Mouse (Mus musculus): ENCODE measurements around the gene BC048562.

Gene BC048562

DNA sequence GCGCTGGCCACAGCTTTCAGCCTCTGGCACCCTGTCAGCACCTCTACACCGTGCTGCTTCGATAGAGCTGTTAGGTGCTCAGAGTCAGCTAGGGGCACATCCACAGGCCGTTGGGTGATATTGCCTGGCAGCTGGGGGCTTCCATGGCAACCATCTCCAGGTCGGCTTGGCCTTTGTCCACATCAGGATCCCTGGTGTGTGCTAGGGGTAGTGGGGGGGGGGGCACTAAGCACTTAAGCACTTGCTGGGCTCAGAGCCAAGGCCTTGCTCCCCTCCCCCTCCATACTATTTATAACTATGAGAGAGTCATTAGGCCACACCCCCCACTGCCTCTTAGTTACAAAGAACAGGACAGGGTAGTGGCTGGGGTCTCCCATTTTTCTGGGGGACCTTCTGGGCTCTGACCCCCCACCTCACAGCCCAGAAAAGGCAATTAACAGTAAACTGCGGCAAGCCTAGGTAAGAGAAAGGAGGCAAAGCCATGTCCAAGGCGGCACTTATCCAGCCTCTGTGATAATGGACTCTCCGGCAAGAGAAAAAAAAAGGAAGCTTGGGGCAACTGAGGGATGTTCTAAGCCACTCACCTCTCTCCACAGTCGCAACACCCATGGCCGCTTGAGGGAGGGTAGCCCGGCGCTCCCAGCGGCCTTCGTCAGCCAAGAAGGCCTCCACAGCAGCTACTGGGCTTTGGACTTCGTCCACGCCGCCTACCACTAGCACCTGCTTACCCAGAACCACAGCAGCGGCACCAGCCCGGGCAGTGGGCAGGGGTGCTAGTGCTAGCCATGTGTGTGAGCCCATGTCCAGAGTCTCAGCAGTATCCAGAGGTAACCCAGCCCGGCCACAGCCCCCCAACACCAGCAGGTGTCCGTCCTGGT, 14.2 kb downstream of the BC048562 start:
- no peak for DNase-seq (ENCODE audit: low spot score in 2 of 2)

DNA sequence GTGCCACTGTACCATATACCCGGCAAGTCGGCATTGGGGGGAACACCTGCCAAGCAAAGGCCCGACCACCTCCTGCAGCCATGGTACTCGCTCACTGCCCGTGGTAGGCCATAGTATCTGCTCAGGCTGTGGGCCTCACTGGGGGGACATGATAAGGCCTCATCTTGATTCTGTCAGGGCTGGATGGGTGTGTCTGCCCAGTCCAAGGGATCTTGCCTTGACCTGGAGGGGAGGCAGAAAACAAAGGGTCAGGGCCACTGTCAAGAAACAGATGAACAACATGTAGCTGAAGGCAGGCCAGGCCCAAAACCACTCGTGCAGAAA, 14.8 kb downstream of the BC048562 start:
- no peak for DNase-seq (ENCODE audit: low spot score in 2 of 2)

DNA sequence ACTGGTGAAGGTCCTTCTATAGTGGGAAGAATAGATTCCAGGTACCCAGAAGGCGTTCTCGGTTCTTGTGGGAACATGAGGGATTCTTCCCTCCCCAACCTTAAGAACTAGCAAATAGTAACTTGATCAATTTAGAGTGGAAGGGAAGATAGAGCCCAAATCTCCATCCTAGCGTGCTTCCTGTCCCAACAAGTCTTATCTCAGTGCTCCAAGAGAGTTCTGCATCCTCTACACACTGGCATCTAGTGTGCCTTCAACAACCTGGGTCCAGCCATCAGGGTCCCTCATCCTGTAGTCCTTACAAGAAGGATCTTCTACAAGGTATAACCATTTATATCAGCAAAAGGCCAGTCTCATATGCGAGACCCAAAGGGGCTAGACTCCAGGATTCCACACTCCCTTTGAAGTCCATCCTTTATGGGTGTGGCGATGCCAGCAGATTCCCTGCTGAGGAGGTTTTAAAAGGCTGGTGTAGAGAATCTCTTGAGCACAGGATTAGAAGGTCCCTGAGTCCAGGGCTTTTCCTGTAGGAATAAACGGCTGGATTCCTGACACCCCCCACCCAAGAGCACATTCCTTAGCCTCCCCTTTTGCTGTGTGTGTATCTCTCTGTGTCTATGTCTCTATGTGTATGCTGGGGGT, 15.4 kb downstream of the BC048562 start:
- DNase-seq (ENCODE audit: low spot score in 2 of 2): no peak

DNA sequence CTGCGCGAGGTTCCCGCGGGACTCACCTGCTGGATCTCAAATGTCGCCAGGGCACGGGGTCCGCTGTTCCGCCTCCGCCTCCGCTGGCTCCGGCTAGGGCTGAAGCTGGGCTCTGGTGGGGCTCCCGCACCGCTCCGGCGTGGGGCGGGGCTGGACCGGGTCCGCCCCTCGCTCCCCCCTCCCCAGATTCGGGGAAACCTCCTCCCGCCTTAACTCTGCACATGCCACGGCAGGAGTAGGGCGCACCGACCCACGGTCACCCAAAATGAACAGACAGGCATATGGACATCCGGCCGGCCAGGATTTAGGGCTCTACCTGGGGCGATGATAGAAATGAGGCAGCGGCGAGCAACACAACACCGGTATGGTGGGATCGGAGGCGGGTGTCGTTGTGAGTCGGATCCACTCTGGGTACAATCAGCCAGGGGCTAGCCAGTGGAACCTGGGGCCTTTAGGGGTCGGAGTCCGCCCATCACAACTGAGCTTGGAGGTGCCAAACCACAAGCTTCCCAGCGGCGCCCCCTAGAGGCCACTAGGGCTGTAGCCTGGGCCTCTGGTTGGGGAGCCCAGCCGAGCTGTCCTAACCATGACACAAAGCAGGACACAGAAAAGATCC, 16.1 kb downstream of the BC048562 start:
- DNase-seq (ENCODE audit: low spot score in 2 of 2): peak; percentile 70 to 82

DNA sequence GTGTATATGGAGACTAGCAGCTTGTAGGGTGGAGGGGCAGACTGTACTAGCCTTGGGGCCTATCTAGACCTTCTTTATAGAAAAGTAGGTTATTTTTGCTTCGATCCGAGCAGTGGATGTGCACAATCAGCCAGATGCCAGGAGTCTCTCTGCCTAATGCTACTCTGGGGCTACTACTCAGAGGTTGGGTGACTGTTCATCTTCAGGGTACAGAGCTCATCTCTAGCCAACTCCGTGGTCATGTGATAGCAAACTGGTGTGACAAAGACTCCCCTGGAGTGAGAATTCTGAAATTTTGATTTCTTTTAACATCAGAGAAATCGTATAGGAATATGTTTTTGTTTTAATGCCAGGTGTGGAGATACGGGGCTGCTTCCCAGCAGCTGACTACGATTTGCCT, 16.6 kb downstream of the BC048562 start:
- DNase-seq (ENCODE audit: low spot score in 2 of 2): no peak

DNA sequence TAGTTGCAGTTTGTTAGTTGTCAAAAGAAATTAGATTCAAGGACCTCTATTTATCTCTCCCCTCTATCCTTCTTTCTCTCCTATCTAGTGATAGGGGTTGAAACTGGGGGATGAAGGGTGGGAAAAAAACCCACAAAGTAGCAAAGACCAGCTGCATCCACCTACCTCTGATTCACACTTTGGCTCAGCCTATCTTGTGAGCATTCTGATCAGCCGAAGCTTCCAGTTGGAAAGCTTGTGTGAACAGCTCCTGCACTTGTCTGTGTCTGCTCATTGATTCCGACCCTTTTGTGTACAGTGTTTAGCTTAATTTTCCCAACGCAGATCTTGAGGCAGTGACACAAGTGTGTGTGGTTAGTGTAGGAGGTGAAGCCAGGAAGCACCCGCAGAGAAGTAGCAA, 17.2 kb downstream of the BC048562 start:
- DNase-seq (ENCODE audit: low spot score in 2 of 2): no peak

DNA sequence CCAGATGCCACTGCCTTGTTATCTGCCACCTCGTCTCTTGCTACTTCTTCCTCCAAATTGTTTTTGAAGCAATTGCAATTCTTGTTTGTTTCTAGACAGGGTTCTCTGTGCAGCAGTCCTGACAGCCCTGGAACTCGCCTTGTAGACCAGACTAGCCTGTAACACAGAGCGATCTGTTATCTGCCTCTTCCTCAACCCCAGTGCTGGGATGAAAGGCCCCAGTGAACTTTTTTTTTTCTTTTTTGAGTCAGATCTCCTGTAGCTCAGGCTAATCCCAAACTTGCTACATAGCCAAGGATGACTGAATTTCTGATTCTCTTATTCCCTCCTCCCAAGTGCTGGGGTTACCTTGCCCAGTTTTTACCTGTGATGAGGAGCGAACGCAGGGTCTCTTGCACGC, 18.1 kb downstream of the BC048562 start:
- DNase-seq (ENCODE audit: low spot score in 2 of 2): no peak

DNA sequence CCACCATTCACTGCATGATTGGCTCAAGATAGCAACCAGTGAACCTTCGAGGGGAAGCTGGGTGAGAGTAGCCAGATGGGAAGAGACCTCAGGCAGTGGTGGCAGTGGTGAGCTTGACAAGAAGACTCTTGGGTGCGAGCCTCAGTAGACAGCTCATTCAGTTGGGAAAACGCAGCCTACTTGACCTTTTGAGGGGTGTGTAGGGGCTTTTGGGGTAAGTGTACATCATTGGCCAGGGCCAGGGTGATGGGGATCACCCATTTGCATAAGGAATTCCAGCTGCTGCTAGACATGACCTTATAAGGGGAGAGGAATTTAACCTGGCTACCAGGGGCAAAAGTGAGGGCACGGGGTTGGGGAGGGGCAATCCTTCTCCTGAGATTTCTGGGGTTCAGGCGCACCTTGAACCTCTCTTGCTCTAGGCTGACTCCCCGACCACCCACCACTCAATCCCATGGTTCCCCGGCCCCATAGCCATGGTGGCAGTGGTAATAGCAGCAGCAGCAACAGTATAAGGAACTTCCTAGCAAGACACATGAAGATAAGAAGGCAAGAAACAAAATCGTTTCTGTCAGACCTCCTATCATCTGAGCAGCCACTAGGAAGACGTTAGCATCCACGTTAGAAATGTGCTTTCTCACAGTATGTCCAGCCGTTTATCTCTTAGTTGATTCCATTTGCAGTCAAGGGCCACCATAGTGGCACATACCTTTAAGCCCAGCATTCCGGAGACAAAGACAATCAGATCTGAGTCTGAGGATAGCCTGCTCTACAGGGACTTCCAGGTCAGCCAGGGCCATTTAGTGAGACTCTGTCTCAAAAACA, 19.7 kb downstream of the BC048562 start:
- no peak for DNase-seq (ENCODE audit: low spot score in 2 of 2)

DNA sequence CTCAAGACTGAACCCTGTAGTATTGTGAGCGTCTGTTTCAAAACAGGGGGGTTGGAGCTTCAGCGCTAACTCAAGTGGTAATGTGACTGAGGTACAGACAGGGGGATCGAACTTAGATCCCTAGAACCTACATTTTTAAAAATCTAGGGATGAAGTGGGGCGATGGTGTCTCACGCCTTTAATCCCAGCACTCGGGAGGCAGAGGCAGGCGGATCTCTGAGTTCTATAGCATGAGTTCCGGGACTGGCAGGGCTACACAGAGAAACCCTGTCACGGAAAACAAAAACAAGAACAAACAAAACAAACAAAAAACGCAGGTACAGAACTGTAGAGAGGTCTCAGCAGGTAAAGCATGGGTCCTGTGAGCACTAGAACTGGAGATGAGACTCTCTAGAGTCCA, 20.7 kb downstream of the BC048562 start:
- no peak for DNase-seq (ENCODE audit: low spot score in 2 of 2)

DNA sequence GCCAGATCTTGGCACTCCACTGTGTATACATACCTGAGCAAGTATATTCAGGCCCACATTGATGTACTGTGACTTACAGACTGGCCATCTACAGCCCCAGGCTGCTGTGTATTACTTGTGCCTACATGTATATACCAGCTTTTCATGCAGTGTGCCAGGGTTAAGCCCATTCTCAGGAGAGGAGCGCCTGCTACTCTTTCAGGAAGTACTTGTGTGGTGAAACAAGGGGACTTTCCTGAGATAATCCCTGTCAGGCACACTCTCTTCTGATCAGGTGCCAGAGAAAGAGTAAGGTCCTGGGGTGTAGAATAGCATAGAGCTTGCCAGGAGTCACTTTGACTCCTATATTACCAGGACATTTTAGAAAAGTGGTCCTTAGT, 23.6 kb downstream of the BC048562 start:
- DNase-seq (ENCODE audit: low spot score in 2 of 2): no peak

DNA sequence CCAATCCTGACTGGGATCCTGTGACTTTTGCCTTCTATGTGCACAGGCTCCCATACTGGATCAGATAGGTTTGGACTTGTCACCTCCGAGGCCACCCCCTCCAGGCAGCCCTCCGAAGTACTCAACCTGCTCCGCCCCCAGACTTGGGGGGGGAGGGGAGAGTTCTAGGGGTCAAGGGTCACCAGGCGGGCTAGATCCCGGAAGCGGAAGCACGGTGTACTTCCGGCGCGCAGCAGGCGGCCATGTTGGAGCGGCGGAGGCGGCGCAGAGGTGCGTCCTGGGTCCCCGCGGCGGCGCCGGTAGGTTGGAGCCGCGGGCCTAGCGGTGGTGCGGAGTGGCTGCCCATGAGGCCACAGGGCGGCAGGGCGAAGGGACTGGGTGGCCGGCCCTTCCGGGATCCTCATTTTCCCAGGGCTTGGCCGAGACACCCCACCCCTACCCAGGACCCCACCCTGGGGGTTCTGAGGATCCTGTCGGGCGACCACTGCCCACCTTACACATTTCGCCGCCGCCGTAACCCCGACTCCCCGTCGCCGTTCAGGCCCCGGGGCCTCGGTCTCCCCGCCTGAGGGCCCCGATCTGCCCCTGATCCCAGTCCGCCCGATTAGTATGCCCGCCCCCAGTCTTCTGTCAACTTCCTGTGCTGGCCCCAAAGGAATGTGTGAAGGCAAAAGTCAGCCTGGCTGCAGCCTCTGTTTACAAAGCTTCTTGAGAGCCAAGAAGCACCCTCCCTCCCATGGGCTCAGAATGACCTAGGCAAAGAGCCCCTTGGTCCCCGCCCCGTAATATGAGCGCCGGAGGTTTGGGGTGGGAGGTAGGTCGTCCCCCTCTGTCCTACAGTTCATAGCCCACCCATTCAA, 24.3 kb downstream of the BC048562 start, which contains the start of gene Ccdc71:
TSS of gene Ccdc71 (plus strand) at position 209 of the 860 bp plus-strand sequence.
- DNase-seq (ENCODE audit: low spot score in 2 of 2): peak; percentile 70 to 82

DNA sequence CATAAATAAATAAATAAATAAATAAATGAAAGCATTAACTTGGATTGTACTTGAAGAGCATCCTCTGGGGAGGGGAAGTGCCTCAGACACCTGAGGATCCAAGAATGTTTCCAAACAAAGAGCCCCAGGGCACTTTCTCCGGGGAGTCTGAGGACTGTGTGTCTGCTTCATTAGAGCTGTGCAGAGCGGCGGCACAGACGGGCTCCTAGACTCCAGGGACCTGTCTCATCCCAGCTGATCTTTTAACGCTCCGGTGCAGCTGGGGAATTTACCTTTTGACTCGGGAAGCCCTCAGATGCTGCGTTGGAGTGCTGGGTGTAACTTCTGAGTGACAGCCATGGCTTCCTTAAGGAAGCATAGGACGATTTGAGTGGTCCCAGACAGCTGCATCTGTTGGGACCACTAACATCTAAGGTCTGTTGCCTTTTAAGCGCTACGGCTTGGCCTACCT, 24.9 kb downstream of the BC048562 start, which contains the start of gene Klhdc8b:
TSS of gene Klhdc8b (minus strand) at position 401 of the 451 bp plus-strand sequence.
- DNase-seq (ENCODE audit: low spot score in 2 of 2): no peak

DNA sequence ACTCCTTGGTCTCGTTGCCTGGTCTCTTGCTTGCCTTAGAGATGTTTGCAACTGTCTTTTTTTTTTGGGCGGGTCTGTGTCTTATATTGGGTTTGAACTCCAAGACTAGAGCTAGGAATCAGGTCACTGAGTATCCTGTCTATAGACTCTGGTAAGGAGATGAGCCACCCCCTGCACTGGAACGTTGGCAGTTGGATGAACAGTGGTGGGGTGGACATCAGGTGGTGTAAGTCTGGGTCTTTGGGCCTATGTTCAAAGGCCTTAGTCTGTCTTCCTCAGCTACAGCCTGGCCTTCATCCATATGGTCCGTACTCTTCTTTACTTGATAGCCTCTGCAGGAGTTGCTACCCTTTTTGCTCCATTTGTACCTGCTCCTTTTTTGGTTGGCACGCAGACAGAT, 25.4 kb downstream of the BC048562 start:
- no peak for DNase-seq (ENCODE audit: low spot score in 2 of 2)

DNA sequence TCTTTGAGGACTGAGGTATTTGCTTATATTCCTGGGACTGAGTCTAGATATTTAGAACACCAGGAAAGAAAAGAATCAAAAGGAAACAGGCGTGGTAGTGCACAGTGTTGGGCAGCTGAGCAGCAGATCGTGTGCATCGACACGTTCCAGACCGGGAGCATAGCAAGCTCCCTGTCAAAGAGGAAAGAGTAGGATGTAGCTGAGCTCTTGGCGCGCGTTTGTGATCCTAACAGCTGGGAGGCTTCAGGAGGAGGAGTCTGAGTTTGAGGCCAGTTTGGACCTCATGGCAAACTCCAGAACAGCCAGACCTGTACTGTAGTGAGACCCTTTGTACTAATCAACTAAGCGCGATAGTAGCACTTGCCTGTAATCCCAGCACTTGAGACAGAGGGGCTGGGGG, 25.9 kb downstream of the BC048562 start:
- DNase-seq (ENCODE audit: low spot score in 2 of 2): no peak

DNA sequence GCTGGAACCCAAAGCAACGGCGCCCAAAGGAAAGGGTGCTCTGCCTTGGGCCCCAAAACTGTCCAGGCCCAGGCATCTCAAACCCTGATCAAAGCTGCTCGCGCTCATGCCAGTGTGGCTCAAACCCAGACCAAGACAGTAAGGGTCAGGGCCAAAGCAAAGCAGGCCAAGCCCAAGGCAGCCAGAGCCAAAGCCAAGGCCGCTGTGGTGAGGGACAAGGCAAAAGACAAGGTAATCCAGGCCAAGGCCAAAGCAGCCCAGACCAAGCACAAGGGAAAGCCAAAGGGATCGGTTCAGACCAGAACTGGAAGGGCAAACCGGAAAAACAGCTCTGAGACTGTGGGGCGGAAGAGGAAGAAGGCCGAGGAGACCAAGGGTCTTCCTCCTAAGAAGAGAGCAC, 27.4 kb downstream of the BC048562 start:
- no peak for DNase-seq (ENCODE audit: low spot score in 2 of 2)

DNA sequence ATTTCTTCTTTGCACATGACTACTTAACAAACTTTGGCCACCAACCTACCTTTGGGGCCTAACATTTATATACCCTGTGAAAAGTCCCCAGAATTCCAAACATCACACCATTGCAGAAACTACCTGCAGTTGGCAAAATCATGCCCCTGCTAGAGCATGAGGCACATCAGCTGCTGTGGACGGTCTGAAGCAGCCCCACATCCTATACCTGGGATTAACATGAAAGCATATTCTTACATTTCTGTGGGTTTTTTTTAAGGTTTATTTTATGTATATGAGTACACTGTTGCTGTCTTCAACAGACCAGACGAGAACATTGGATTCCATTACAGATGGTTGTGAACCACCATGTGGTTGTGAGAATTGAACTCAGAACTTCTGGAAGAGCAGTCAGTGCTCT, 29.9 kb downstream of the BC048562 start:
- DNase-seq (ENCODE audit: low spot score in 2 of 2): no peak

DNA sequence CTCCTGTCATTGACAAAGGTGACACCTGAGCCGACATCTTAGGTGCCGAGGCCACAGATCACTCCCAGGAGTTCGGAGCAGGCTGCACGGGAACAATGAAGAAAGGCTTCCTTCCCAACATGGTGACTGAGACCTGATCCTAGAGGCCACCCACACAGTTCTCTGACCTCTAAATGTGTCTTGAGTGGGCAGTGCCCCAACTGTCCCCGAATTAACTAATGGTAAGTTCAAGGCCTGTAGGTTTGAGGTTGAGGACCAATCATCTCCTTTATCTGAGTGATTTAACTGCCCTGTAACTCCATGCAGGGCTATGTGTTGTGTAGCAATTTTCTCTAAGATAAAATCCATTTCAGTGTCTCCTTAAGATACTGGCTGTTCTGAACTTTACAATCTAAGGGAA, 33.1 kb downstream of the BC048562 start:
- no peak for DNase-seq (ENCODE audit: low spot score in 2 of 2)

DNA sequence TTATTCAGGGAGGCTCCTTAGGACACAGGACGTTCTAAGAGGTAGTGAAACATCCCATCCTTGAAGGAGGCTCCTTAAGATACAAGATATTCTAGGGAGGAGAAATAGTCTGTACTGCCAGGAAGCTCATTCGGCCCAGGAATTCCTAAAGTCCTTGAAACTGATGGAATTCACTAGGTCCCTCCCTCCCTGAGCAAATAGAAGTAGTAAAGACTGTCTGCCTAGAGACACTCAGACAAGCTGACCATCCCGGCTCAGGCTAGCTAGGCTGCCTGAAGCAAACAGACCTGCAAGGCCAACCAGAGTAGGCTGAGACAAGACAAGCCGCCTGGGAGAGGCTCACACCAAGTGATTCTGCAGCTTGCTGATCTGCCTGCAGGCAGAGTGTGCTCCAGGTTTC, 33.6 kb downstream of the BC048562 start:
- no peak for DNase-seq (ENCODE audit: low spot score in 2 of 2)

DNA sequence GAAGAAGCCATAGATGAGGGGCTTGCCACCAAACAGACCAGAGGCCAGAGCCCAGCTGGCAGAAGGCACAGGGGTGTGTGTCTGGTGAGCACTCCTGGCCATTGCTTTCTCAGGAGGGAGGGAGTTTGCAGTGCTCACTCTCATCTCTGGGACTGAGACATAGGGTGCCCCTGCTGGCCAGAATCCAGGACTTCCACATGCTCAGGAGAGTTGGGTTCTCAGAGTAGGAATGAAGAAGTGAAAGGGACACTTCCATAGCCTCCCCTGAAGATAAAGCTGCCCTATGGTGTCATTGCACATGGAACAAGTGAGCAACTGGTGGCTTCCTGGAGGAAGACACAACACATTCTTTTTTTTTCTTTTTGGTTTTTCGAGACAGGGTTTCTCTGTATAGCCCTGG, 38.2 kb downstream of the BC048562 start:
- DNase-seq (ENCODE audit: low spot score in 2 of 2): no peak

DNA sequence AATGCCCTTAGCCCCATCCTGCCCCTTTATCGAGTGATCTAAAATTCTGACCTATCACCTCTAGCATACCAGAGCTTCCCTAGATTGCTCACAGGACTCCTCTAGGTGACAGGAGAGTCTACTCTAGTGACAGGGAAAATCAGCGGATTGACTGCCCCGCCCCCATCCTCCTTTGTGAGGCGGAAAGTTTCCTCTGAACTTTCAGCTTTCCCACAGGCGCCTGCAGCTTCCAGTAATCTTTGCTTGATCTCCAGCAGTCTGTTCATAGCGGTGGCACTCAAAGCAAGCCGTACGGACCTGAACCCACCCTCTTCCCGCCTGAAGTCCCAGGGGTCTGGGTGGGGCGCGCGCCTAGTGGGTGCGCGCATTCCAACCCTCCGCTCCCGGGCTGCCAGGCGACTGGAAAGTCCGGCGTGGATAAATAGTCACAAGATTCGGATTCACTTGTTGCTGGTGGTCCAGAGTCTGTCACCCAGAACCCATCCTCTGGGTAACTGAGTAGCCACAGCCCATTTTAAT, 42.4 kb downstream of the BC048562 start:
- DNase-seq (ENCODE audit: low spot score in 2 of 2): no peak

DNA sequence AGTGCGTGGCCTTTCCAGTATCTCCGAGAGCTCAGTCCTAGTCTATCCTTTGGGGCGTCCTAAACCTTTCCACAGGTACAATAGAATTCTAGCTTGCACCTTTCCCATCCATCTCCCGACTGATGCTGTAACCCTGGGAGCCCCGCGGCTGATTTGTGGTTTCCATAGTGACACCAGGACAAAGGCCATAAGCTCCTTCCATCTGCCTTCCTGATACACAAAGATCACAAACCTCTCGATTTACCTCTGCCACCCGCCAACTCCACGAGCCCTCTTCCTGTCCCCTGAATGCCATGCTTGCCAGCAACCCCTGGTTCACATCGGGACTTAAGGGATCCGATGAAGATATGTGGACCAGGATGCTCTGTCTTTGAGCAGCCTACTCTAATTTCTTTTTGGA, 43.0 kb downstream of the BC048562 start:
- no peak for DNase-seq (ENCODE audit: low spot score in 2 of 2)

All from frontal cortex, postnatal 25 days (tissue).